Mouse (Mus musculus) liver, adult (tissue): ENCODE results near the gene Gpr162.
A peak's percentile ranks its signal among the peaks of the same experiment; 100 is the strongest.

Experiments
- GATA4 ChIP-seq: IDR thresholded peaks from 2 replicates; pipeline ENCODE4 v1.6.1; 2014; ENCODE audit warnings: mild to moderate bottlenecking, low read length; ENCODE audit not compliant: insufficient replicate concordance

Gene Gpr162

GRCm38 (mm10) chr6:124863658-124864298 is at the start of gene Gpr162:
TSS of gene Gpr162 (minus strand) at chr6:124863983.
- no peak for TF ChIP-seq GATA4

- TF ChIP-seq GATA4, result no peak
Measured at GRCm38 (mm10) chr6:124913214-124913613, 49.4 kb upstream of the Gpr162 start.

- no peak for TF ChIP-seq GATA4
Measured at GRCm38 (mm10) chr6:124911533-124912218, 47.9 kb upstream of the Gpr162 start, which contains the start of gene Lag3. TSS of gene Lag3 (minus strand) at chr6:124911705.

GRCm38 (mm10) chr6:124910032-124910431 is 46.2 kb upstream of the Gpr162 start:
- TF ChIP-seq GATA4, result no peak

- no peak for TF ChIP-seq GATA4
Measured at GRCm38 (mm10) chr6:124907767-124908166, 44.0 kb upstream of the Gpr162 start.

GRCm38 (mm10) chr6:124904991-124905860 is 41.4 kb upstream of the Gpr162 start:
- no peak for TF ChIP-seq GATA4

- no peak for TF ChIP-seq GATA4
Measured at GRCm38 (mm10) chr6:124904161-124904981, 40.6 kb upstream of the Gpr162 start.

- peak; percentile 63; the same call in 1 of the 2 replicates for TF ChIP-seq GATA4
Measured at GRCm38 (mm10) chr6:124903580-124904151, 39.9 kb upstream of the Gpr162 start.

- TF ChIP-seq GATA4, result no peak
Measured at GRCm38 (mm10) chr6:124901851-124902250, 38.1 kb upstream of the Gpr162 start.

GRCm38 (mm10) chr6:124900801-124901480 is 37.2 kb upstream of the Gpr162 start:
- TF ChIP-seq GATA4, result no peak

GRCm38 (mm10) chr6:124900056-124900800 is 36.4 kb upstream of the Gpr162 start:
- no peak for TF ChIP-seq GATA4

GRCm38 (mm10) chr6:124898359-124898758 is 34.6 kb upstream of the Gpr162 start:
- TF ChIP-seq GATA4, result no peak

- no peak for TF ChIP-seq GATA4
Measured at GRCm38 (mm10) chr6:124890997-124891396, 27.2 kb upstream of the Gpr162 start.

GRCm38 (mm10) chr6:124888555-124889125 is 24.9 kb upstream of the Gpr162 start:
- no peak for TF ChIP-seq GATA4
